Mouse (Mus musculus): ENCODE measurements around the gene Pdk4. TPM values are rescaled to one million over a fixed set of nuclear protein-coding genes. Genes with fewer than 3 reads are reported as not detected.
A peak's percentile ranks its signal among the peaks of the same experiment; 100 is the strongest.

Gene Pdk4
- polyA plus RNA-seq, 2 experiments: 2.4 to 3.3 TPM

- DNase-seq (ENCODE audit: low spot score): no peak
- H3K4me3 ChIP-seq (replicated peaks; ENCODE audit: low read length): peak overlapping the region; percentile 45
- peak; percentile 14 for ATAC-seq (ENCODE audit: low FRiP score, low read depth)
Observed at GRCm38 (mm10) chr6:5496854-5497235, 736 bp upstream of the Pdk4 start.

GRCm38 (mm10) chr6:5485028-5485427 lies 11.1 kb downstream of the Pdk4 start:
- H3K9ac ChIP-seq (ENCODE audit: low read depth, low read length, severe bottlenecking): no peak overlapping the region
- ATAC-seq (ENCODE audit: low FRiP score, low read depth) (no peak), DNase-seq (ENCODE audit: low spot score) (no peak)
- WGBS: 88% methylated on average over 7 of the region's 7 CpGs
- H3K27me3 ChIP-seq (ENCODE audit: control insufficient read depth, insufficient read depth, low read length): no peaks in the 10 kb centered on the region
- no peak overlapping the region for H3K4me2 ChIP-seq (replicated peaks; ENCODE audit: low read depth, low read length, severe bottlenecking)
- H3K9me3 ChIP-seq (ENCODE audit: control insufficient read depth, low read length): no peaks in the 10 kb centered on the region
- H3K27ac ChIP-seq (replicated peaks; ENCODE audit: low read depth, low read length): no peak overlapping the region
- H3K36me3 ChIP-seq (ENCODE audit: control insufficient read depth, insufficient read depth, low read length): no peaks in the 10 kb centered on the region
- TF ChIP-seq POLR2A (IDR thresholded peaks at IDR 0.05; ENCODE audit: borderline replicate concordance, extremely low read depth, insufficient read depth, insufficient read length): no peak
- no peaks in the 10 kb centered on the region for H3K4me1 ChIP-seq (ENCODE audit: control insufficient read depth, insufficient read depth, low read length)
- no peak overlapping the region for H3K4me3 ChIP-seq (replicated peaks; ENCODE audit: low read length)

More at GRCm38 (mm10) chr6:5496854-5497235, 736 bp upstream of the Pdk4 start:
- Histone ChIP-seq H3K9ac (ENCODE audit: low read depth, low read length, severe bottlenecking) (no peak overlapping the region), H3K36me3 (ENCODE audit: control insufficient read depth, insufficient read depth, low read length) (no peaks in the 10 kb centered on the region), H3K27me3 (ENCODE audit: control insufficient read depth, insufficient read depth, low read length) (no peaks in the 10 kb centered on the region), H3K9me3 (ENCODE audit: control insufficient read depth, low read length) (no peaks in the 10 kb centered on the region), H3K4me1 (ENCODE audit: control insufficient read depth, insufficient read depth, low read length) (no peaks in the 10 kb centered on the region), H3K27ac (replicated peaks; ENCODE audit: low read depth, low read length) (no peak overlapping the region), H3K4me2 (replicated peaks; ENCODE audit: low read depth, low read length, severe bottlenecking) (peak overlapping the region; percentile 98)
- WGBS: 39% methylated on average over 3 of the region's 3 CpGs
- TF ChIP-seq POLR2A (IDR thresholded peaks at IDR 0.05; ENCODE audit: borderline replicate concordance, extremely low read depth, insufficient read depth, insufficient read length): no peak

- ATAC-seq (ENCODE audit: low FRiP score, low read depth) (no peak), DNase-seq (ENCODE audit: low spot score) (no peak)
- H3K9ac ChIP-seq (ENCODE audit: low read depth, low read length, severe bottlenecking): no peak overlapping the region
- no peaks in the 10 kb centered on the region for H3K9me3 ChIP-seq (ENCODE audit: control insufficient read depth, low read length)
- WGBS: 72% methylated on average over 3 of the region's 3 CpGs
- no peaks in the 10 kb centered on the region for H3K36me3 ChIP-seq (ENCODE audit: control insufficient read depth, insufficient read depth, low read length)
- H3K27me3 ChIP-seq (ENCODE audit: control insufficient read depth, insufficient read depth, low read length): no peaks in the 10 kb centered on the region
- H3K4me1 ChIP-seq (ENCODE audit: control insufficient read depth, insufficient read depth, low read length): no peaks in the 10 kb centered on the region
- TF ChIP-seq POLR2A (IDR thresholded peaks at IDR 0.05; ENCODE audit: borderline replicate concordance, extremely low read depth, insufficient read depth, insufficient read length): no peak
- no peak overlapping the region for H3K4me2 ChIP-seq (replicated peaks; ENCODE audit: low read depth, low read length, severe bottlenecking)
- no peak overlapping the region for H3K27ac ChIP-seq (replicated peaks; ENCODE audit: low read depth, low read length)
- H3K4me3 ChIP-seq (replicated peaks; ENCODE audit: low read length): no peak overlapping the region
Observed at GRCm38 (mm10) chr6:5482270-5482783, 13.8 kb downstream of the Pdk4 start.

- Histone ChIP-seq H3K36me3 (ENCODE audit: control insufficient read depth, insufficient read depth, low read length) (no peaks in the 10 kb centered on the region), H3K27me3 (ENCODE audit: control insufficient read depth, insufficient read depth, low read length) (no peaks in the 10 kb centered on the region), H3K9ac (ENCODE audit: low read depth, low read length, severe bottlenecking) (no peak overlapping the region), H3K27ac (replicated peaks; ENCODE audit: low read depth, low read length) (no peak overlapping the region), H3K4me1 (ENCODE audit: control insufficient read depth, insufficient read depth, low read length) (no peaks in the 10 kb centered on the region), H3K4me2 (replicated peaks; ENCODE audit: low read depth, low read length, severe bottlenecking) (no peak overlapping the region), H3K9me3 (ENCODE audit: control insufficient read depth, low read length) (no peaks in the 10 kb centered on the region), H3K4me3 (replicated peaks; ENCODE audit: low read length) (no peak overlapping the region)
- no peak for ATAC-seq (ENCODE audit: low FRiP score, low read depth)
- 94% methylated on average over 2 of the region's 2 CpGs for WGBS
- no peak for TF ChIP-seq POLR2A (IDR thresholded peaks at IDR 0.05; ENCODE audit: borderline replicate concordance, extremely low read depth, insufficient read depth, insufficient read length)
- DNase-seq (ENCODE audit: low spot score): no peak
Observed at GRCm38 (mm10) chr6:5481066-5481465, 15.0 kb downstream of the Pdk4 start.

- Histone ChIP-seq H3K9ac (ENCODE audit: low read depth, low read length, severe bottlenecking) (no peak overlapping the region), H3K27ac (replicated peaks; ENCODE audit: low read depth, low read length) (no peak overlapping the region), H3K4me1 (ENCODE audit: control insufficient read depth, insufficient read depth, low read length) (no peaks in the 10 kb centered on the region), H3K4me3 (replicated peaks; ENCODE audit: low read length) (no peak overlapping the region), H3K9me3 (ENCODE audit: control insufficient read depth, low read length) (no peaks in the 10 kb centered on the region), H3K4me2 (replicated peaks; ENCODE audit: low read depth, low read length, severe bottlenecking) (no peak overlapping the region), H3K36me3 (ENCODE audit: control insufficient read depth, insufficient read depth, low read length) (no peaks in the 10 kb centered on the region), H3K27me3 (ENCODE audit: control insufficient read depth, insufficient read depth, low read length) (no peaks in the 10 kb centered on the region)
- TF ChIP-seq POLR2A (IDR thresholded peaks at IDR 0.05; ENCODE audit: borderline replicate concordance, extremely low read depth, insufficient read depth, insufficient read length): no peak
- no peak for DNase-seq (ENCODE audit: low spot score)
- 40% methylated on average over 1 of the region's 1 CpGs for WGBS
- ATAC-seq (ENCODE audit: low FRiP score, low read depth): no peak
Observed at GRCm38 (mm10) chr6:5474021-5474420, 22.1 kb downstream of the Pdk4 start.

GRCm38 (mm10) chr6:5472692-5473091 lies 23.4 kb downstream of the Pdk4 start:
- WGBS: 92% methylated on average over 2 of the region's 2 CpGs
- no peak for TF ChIP-seq POLR2A (IDR thresholded peaks at IDR 0.05; ENCODE audit: borderline replicate concordance, extremely low read depth, insufficient read depth, insufficient read length)
- no peak for ATAC-seq (ENCODE audit: low FRiP score, low read depth)

More at GRCm38 (mm10) chr6:5472692-5473091, 23.4 kb downstream of the Pdk4 start:
- H3K4me3 ChIP-seq (replicated peaks; ENCODE audit: low read length): no peak overlapping the region
- no peak for DNase-seq (ENCODE audit: low spot score)
- H3K9ac ChIP-seq (ENCODE audit: low read depth, low read length, severe bottlenecking): no peak overlapping the region
- H3K4me2 ChIP-seq (replicated peaks; ENCODE audit: low read depth, low read length, severe bottlenecking): no peak overlapping the region
- H3K27ac ChIP-seq (replicated peaks; ENCODE audit: low read depth, low read length): no peak overlapping the region
- H3K27me3 ChIP-seq (ENCODE audit: control insufficient read depth, insufficient read depth, low read length): no peaks in the 10 kb centered on the region
- H3K9me3 ChIP-seq (ENCODE audit: control insufficient read depth, low read length): no peaks in the 10 kb centered on the region
- H3K36me3 ChIP-seq (ENCODE audit: control insufficient read depth, insufficient read depth, low read length): no peaks in the 10 kb centered on the region
- H3K4me1 ChIP-seq (ENCODE audit: control insufficient read depth, insufficient read depth, low read length): no peaks in the 10 kb centered on the region
